Mouse (Mus musculus) midbrain, embryonic 14.5 days (tissue): ENCODE measurements around the gene Ckap4. TPM values are rescaled to one million over a fixed set of nuclear protein-coding genes. Genes with fewer than 3 reads are reported as not detected.

Experiments
- ATAC-seq: fragments of 200-750 bp; cut with Nextera tagmentation; 2 replicates; pipeline ENCODE4 v1.8.0; 2017; ENCODE audit warnings: moderate number of reproducible peaks, moderate library complexity; ENCODE audit not compliant: low FRiP score, low TSS enrichment
- DNase-seq: peaks from one replicate; pipeline ENCODE4 v3.0.0-alpha.2; 2015
- H3K27ac ChIP-seq: fragments of 300-500 bp; sonication (generic); replicated peaks from 2 replicates; pipeline ENCODE4 v1.5.1; 2014; ENCODE audit warnings: mild to moderate bottlenecking, low read depth, low read length, moderate library complexity
- H3K27me3 ChIP-seq: fragments of 300-500 bp; sonication (generic); 2 replicates; pipeline ENCODE4 v1.6.1; 2014; ENCODE audit warnings: low read length, control low read depth, mixed read lengths; ENCODE audit not compliant: control insufficient read depth, insufficient read depth
- H3K36me3 ChIP-seq: fragments of 300-500 bp; sonication (generic); 2 replicates; pipeline ENCODE4 v1.6.1; 2014; ENCODE audit warnings: low read length, control low read depth; ENCODE audit not compliant: control insufficient read depth, insufficient read depth
- H3K4me1 ChIP-seq: fragments of 300-500 bp; sonication (generic); 2 replicates; pipeline ENCODE4 v1.6.1; 2014; ENCODE audit warnings: mild to moderate bottlenecking, antibody characterized with exemption, low read length, control low read depth; ENCODE audit not compliant: control insufficient read depth, insufficient read depth
- H3K4me2 ChIP-seq: fragments of 300-500 bp; sonication (generic); 2 replicates; pipeline ENCODE4 v1.6.1; 2014; ENCODE audit warnings: mild to moderate bottlenecking, low read length, moderate library complexity
- H3K4me3 ChIP-seq: fragments of 300-500 bp; sonication (generic); replicated peaks from 2 replicates; pipeline ENCODE4 v1.5.1; 2014; ENCODE audit warnings: low read depth, low read length
- H3K9ac ChIP-seq: fragments of 300-500 bp; sonication (generic); replicated peaks from 2 replicates; pipeline ENCODE4 v1.6.1; 2014; ENCODE audit warnings: mild to moderate bottlenecking, low read length, moderate library complexity
- H3K9me3 ChIP-seq: fragments of 300-500 bp; sonication (generic); 2 replicates; pipeline ENCODE4 v1.6.1; 2016; ENCODE audit warnings: low read length, control low read depth, mixed read lengths; ENCODE audit not compliant: control insufficient read depth
- WGBS: fragments of 180-500 bp; shearing (Covaris S2); extraction: QIAGEN DNeasy Blood & Tissue Kit; methylation state at CpG from one replicate; pipeline ENCODE4 v1.1.7; 2014; 5-methylcytosine and 5-hydroxymethylcytosine counted together
- polyA plus RNA-seq: library from polyadenylated mRNA; unstranded; fragments of >200 nt; fragmentation: Nextera tagmentation; extraction: Ambion mirVana; gene quantifications from 2 replicates; pipeline ENCODE4 v1.2.1, GENCODE M21; 2014

Ckap4 gene
- polyA plus RNA-seq, 1 experiment from 2014 or later = 71.5 TPM

DNA sequence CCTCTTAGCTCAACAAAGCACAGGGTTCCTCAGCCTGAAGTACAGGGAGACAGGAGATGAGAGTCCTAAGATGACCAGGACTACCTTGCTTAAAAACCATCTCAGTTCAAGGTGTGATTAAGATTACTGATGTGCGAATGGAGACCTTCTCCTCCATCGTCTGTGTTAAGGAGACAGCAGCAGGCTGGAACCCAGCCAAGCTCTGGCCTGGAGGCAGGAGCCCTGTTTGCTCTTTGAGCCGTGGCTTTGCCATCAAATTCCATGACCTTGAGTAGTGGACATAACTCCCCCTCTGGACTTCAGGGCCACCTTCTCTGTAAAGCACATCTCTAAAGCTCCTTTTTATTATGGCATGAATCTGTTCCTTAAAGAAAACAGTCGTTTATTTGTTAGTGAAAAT, 2.0 kb upstream of the Ckap4 start:
- H3K27ac ChIP-seq = no peak overlapping the region

DNA sequence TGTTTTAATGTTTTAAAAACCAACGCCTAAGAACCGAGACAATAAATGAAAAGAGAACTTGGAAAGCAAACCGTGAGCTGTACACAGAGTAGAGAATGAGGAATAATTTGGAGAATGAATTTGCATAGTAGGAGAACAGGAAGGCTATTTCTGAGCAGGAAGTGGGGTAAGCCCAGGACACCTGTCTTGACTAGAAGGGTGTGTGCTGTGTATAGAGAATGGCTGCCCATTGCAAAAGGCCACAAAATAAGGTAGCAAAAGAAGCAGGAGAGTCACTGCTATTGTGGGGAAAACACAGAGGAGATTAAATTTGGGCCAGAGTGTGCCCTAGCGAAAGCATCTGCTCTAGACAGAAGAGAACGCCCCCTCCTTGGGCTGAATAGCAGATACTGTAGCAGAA, 1.6 kb upstream of the Ckap4 start:
- Histone ChIP-seq H3K9me3 (no peaks in the 10 kb centered on the region), H3K36me3 (no peaks in the 10 kb centered on the region), H3K4me2 (no peak overlapping the region), H3K9ac (no peak overlapping the region), H3K4me3 (no peak overlapping the region), H3K27ac (no peak overlapping the region), H3K4me1 (peaks cover 23% of the 10 kb centered on the region), H3K27me3 (no peaks in the 10 kb centered on the region)
- DNase-seq = no peak
- WGBS = 74% methylated on average over 5 of the region's 5 CpGs
- no peak for ATAC-seq

More for the DNA sequence above, 2.0 kb upstream of the Ckap4 start:
- 55% methylated on average over 4 of the region's 4 CpGs for WGBS
- DNase-seq (peak; percentile 31), ATAC-seq (no peak)
- no peaks in the 10 kb centered on the region for H3K36me3 ChIP-seq
- H3K27me3 ChIP-seq = no peaks in the 10 kb centered on the region
- H3K9me3 ChIP-seq = no peaks in the 10 kb centered on the region
- peaks cover 19% of the 10 kb centered on the region for H3K4me1 ChIP-seq
- H3K4me3 ChIP-seq = no peak overlapping the region
- no peak overlapping the region for H3K9ac ChIP-seq
- no peak overlapping the region for H3K4me2 ChIP-seq

DNA sequence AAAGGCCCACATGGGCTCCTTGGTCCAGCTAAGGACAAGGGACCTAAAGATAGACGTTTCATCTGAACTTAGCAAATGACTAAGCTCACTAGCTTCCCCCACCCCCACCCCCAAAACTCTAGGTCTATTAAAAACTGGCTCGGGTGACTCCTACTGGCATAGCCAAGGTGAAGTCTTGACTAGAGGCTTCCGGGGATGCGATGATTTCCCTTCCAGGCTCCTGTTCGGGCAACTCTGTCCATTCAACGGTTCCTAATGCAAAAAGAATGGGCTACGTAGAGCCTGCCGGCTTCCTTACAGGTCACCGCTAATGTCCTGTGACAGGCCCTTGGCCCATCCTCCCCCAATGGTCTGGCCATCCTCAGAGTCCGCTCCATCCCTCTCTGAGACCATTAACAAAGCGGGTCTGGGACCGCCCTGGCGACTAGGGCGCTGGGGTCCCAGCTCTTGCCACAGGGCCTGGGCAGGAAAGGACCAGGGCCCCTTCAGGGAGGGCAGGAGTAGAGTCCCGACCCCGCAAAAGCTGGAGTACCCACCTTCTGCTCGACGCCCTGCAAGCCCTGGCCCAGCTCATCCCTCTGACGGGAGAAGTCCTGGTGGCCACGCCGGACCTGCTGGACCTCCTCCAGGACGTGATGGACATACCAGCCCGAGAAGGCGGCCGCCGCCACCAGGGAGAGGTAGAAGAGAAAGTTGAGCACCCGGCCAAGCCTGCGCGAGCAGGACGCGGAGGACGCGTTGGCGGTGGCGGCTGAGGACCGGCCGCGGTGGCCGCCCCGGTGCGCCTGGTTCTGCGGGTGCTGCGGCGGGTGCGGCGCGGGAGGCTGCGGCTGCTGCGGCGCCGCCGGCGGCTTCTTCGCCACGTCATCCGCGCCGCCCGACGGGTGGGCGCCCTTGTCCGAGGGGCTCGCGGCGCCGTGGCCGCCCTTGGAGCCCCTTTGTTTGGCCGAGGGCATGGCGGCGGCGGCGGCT, 665 bp downstream of the Ckap4 start:
- WGBS = under 1% methylated on average over 71 of the region's 72 CpGs
- H3K4me1 ChIP-seq = peaks cover 25% of the 10 kb centered on the region
- peak; percentile 76 for DNase-seq

DNA sequence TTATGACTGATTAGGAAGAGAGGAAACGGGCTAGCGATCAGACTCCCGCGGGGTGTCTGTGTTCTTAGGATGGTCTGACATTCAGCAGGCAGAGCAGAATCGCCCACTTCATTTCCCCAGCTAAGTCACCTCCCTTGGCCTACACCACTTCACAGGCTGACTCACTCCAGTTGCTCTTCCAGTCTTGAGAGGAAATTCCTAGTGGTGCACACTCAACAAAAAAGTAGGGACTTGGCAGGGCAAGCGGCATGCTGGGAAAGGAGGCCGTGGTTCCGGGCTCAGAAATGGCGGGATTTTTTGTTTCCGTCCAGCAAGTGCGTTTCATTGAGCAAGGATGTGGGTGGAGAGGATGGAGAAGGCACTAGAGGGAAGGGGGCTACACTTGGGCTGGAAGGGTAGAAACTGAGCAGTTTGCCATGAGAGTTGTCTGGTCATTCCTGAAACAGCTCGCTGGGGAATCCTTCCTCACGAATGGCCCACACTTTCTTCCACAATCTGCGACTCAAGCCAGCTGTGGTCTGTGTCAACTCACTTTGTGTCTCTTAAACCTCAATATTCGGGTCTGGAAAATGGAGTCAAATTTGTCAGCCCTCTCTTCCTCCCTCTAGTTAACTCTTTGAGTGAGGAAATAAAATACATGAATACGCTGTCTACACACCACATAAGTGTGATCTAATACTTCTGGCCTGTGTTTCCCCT, 1.5 kb downstream of the Ckap4 start:
- Histone ChIP-seq H3K27me3 (no peaks in the 10 kb centered on the region), H3K27ac (0 out of 2 replicates have a peak overlapping the region, but pooled peaks have one; percentile 20), H3K4me2 (peak overlapping the region; percentile 60), H3K36me3 (peaks cover 17% of the 10 kb centered on the region), H3K4me3 (peak overlapping the region; percentile 86), H3K9ac (peak overlapping the region; percentile 96; the same call in 1 of the 2 replicates), H3K4me1 (peaks cover 25% of the 10 kb centered on the region), H3K9me3 (no peaks in the 10 kb centered on the region)
- DNase-seq (peak; percentile 27), ATAC-seq (no peak)
- 69% methylated on average over 16 of the region's 16 CpGs for WGBS

More for the DNA sequence above, 665 bp downstream of the Ckap4 start:
- no peaks in the 10 kb centered on the region for H3K27me3 ChIP-seq
- H3K36me3 ChIP-seq = peaks cover 8% of the 10 kb centered on the region
- H3K4me3 ChIP-seq = peak overlapping the region; percentile 86
- peak; percentile 53 for ATAC-seq
- H3K9me3 ChIP-seq = no peaks in the 10 kb centered on the region
- H3K9ac ChIP-seq = peak overlapping the region; percentile 96
- H3K27ac ChIP-seq = peak overlapping the region; percentile 89
- H3K4me2 ChIP-seq = peak overlapping the region; percentile 60

DNA sequence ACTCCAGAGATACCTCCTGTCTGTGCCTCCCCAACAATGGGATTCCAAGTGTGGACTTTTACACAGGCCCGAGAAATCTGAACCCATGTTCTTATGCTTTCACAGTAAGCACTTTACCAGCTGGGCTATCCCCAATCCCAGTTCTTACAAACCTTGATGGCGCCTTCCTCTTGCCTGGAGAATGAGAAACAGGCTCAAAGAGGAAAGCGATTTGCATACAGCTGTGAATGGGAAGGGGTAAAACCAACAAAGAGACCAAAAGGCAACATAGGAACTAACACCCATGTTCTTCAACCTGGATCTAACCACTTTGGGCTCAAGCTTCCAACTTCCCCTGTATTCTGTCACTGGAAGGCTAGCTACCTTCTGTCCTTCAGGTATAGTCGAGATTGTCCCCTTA, 2.3 kb downstream of the Ckap4 start:
- H3K4me2 ChIP-seq = peak overlapping the region; percentile 60
- H3K9ac ChIP-seq = peak overlapping the region; percentile 23; the same call in 1 of the 2 replicates
- no peaks in the 10 kb centered on the region for H3K9me3 ChIP-seq
- H3K27ac ChIP-seq = peak overlapping the region; percentile 20; the same call in 1 of the 2 replicates
- H3K27me3 ChIP-seq = no peaks in the 10 kb centered on the region
- DNase-seq = peak; percentile 17
- WGBS = 62% methylated on average over 4 of the region's 4 CpGs
- peaks cover 25% of the 10 kb centered on the region for H3K4me1 ChIP-seq
- ATAC-seq = no peak
- peak overlapping the region; percentile 86 for H3K4me3 ChIP-seq
- peaks cover 25% of the 10 kb centered on the region for H3K36me3 ChIP-seq

DNA sequence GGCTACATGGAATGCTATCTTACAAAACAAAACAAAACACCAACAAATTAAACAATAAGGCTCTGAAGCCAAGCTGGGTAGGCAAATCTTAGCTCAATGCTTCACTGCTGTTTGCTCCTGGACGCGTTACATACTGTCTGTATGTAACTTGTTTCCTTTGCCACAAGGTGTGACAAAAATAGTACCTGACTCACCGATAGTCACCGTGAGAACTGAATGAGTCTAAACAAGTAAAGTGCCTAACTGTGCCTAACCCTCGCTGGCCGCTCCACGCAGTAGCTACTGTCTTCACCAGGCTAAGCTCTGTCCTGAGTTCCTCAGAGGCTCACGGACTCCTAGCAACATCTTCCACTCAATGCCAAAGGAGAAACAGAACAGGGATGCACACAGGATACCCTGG, 3.5 kb downstream of the Ckap4 start:
- 90% methylated on average over 8 of the region's 8 CpGs for WGBS
- Histone ChIP-seq H3K4me1 (peaks cover 25% of the 10 kb centered on the region), H3K36me3 (peaks cover 34% of the 10 kb centered on the region), H3K4me3 (no peak overlapping the region), H3K4me2 (peak overlapping the region; percentile 60), H3K27me3 (no peaks in the 10 kb centered on the region), H3K9me3 (no peaks in the 10 kb centered on the region), H3K27ac (no peak overlapping the region), H3K9ac (peak overlapping the region; percentile 23; the same call in 1 of the 2 replicates)
- DNase-seq (no peak), ATAC-seq (no peak)

DNA sequence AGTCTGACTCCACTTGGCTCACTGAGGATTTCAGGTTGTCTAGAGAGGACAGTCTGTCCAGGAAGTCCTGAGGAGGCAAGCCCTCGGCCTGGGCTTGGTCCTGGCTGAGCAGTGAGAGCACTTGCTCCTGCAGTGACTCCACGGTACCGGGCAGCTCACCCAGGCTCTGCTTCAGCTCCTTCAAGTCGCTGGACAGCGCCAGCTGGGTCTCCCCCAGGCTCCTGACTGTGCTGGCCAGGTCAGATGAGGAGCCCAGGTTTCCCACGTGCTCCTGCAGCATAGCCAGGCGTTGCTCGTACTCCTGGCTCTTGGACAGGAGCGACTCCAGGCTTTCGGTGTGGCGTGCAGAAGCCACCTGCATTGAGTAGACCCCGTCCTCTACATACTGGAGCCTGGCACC, 6.2 kb downstream of the Ckap4 start:
- Histone ChIP-seq H3K27me3 (no peaks in the 10 kb centered on the region), H3K36me3 (peaks cover 41% of the 10 kb centered on the region), H3K4me3 (no peak overlapping the region), H3K4me1 (peaks cover 24% of the 10 kb centered on the region), H3K27ac (no peak overlapping the region), H3K9me3 (no peaks in the 10 kb centered on the region), H3K9ac (no peak overlapping the region), H3K4me2 (no peak overlapping the region)
- DNase-seq (no peak), ATAC-seq (no peak)
- WGBS = 84% methylated on average over 12 of the region's 12 CpGs

DNA sequence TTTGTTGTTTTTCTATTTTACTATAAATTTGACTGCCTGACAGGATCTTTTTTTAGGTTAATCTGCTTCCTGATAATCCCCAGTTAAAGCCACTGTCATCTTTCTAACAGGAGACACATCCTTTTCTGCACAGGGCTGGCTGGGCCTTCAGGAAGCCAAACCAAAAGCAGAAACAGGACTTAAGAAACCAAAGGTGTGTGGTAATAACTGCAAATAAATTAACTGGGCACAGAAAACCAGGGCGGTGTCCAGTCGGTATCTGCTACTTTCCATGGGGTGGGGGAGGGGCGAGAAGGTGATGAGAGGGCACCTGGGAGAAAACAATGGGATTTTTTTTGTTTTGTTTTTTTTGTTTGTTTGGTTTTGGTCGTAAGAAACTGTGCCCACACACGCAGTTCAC, 6.8 kb downstream of the Ckap4 start:
- ATAC-seq (no peak), DNase-seq (no peak)
- Histone ChIP-seq H3K9me3 (no peaks in the 10 kb centered on the region), H3K4me2 (no peak overlapping the region), H3K27me3 (no peaks in the 10 kb centered on the region), H3K36me3 (peaks cover 42% of the 10 kb centered on the region), H3K4me1 (peaks cover 18% of the 10 kb centered on the region), H3K27ac (no peak overlapping the region), H3K9ac (no peak overlapping the region), H3K4me3 (no peak overlapping the region)
- WGBS = 84% methylated on average over 5 of the region's 5 CpGs
